Mouse (Mus musculus): ENCODE measurements around the gene Snrnp27. TPM values are rescaled to one million over a fixed set of nuclear protein-coding genes. Genes with fewer than 3 reads are reported as not detected.

Snrnp27 gene
- polyA plus RNA-seq, 1 experiment, result 4.5 TPM

- no peak overlapping the region for H3K27ac ChIP-seq (ENCODE audit: insufficient read depth, low read length)
- H3K36me3 ChIP-seq (ENCODE audit: control insufficient read depth, insufficient read depth, low read length), result peaks cover 20% of the 10 kb centered on the region
- no peak overlapping the region for H3K4me3 ChIP-seq (ENCODE audit: extremely low read depth, insufficient read depth, insufficient read length)
- H3K4me1 ChIP-seq (ENCODE audit: control insufficient read depth, insufficient read depth, insufficient read length), result no peaks in the 10 kb centered on the region
- no peak for DNase-seq (ENCODE audit: low read depth in 1 of 2, low spot score in 2 of 2)
- WGBS, result 85% methylated on average over 7 of the region's 7 CpGs
- TF ChIP-seq CTCF (IDR thresholded peaks at IDR 0.05; ENCODE audit: extremely low read depth, insufficient read depth, insufficient read length, insufficient replicate concordance) (no peak), POLR2A (IDR thresholded peaks at IDR 0.05; ENCODE audit: low read depth, low read length) (no peak)
- no peaks in the 10 kb centered on the region for H3K27me3 ChIP-seq (ENCODE audit: control insufficient read depth, insufficient read depth, low read length)
Observed at GRCm38 (mm10) chr6:86646143-86646542, 38.2 kb downstream of the Snrnp27 start.

GRCm38 (mm10) chr6:86645551-86645950, 38.8 kb downstream of the Snrnp27 start:
- H3K4me1 ChIP-seq (ENCODE audit: control insufficient read depth, insufficient read depth, insufficient read length), result no peaks in the 10 kb centered on the region
- no peak overlapping the region for H3K4me3 ChIP-seq (ENCODE audit: extremely low read depth, insufficient read depth, insufficient read length)
- H3K27me3 ChIP-seq (ENCODE audit: control insufficient read depth, insufficient read depth, low read length), result no peaks in the 10 kb centered on the region
- H3K36me3 ChIP-seq (ENCODE audit: control insufficient read depth, insufficient read depth, low read length), result peaks cover 15% of the 10 kb centered on the region
- 81% methylated on average over 4 of the region's 4 CpGs for WGBS
- H3K27ac ChIP-seq (ENCODE audit: insufficient read depth, low read length), result 0 out of 2 replicates have a peak overlapping the region, but pooled peaks have one; percentile 19
- no peak for TF ChIP-seq POLR2A (IDR thresholded peaks at IDR 0.05; ENCODE audit: low read depth, low read length)
- TF ChIP-seq CTCF (IDR thresholded peaks at IDR 0.05; ENCODE audit: extremely low read depth, insufficient read depth, insufficient read length, insufficient replicate concordance), result no peak
- no peak for DNase-seq (ENCODE audit: low read depth in 1 of 2, low spot score in 2 of 2)

GRCm38 (mm10) chr6:86644775-86645400, 39.4 kb downstream of the Snrnp27 start:
- no peak overlapping the region for H3K4me3 ChIP-seq (ENCODE audit: extremely low read depth, insufficient read depth, insufficient read length)
- H3K27ac ChIP-seq (ENCODE audit: insufficient read depth, low read length), result no peak overlapping the region
- no peaks in the 10 kb centered on the region for H3K4me1 ChIP-seq (ENCODE audit: control insufficient read depth, insufficient read depth, insufficient read length)
- 69% methylated on average over 3 of the region's 3 CpGs for WGBS
- no peak for TF ChIP-seq CTCF (IDR thresholded peaks at IDR 0.05; ENCODE audit: extremely low read depth, insufficient read depth, insufficient read length, insufficient replicate concordance)
- TF ChIP-seq POLR2A (IDR thresholded peaks at IDR 0.05; ENCODE audit: low read depth, low read length), result no peak
- peaks cover 9% of the 10 kb centered on the region for H3K36me3 ChIP-seq (ENCODE audit: control insufficient read depth, insufficient read depth, low read length)
- no peaks in the 10 kb centered on the region for H3K27me3 ChIP-seq (ENCODE audit: control insufficient read depth, insufficient read depth, low read length)
- no peak for DNase-seq (ENCODE audit: low read depth in 1 of 2, low spot score in 2 of 2)

- no peak for DNase-seq (ENCODE audit: low read depth in 1 of 2, low spot score in 2 of 2)
- TF ChIP-seq POLR2A (IDR thresholded peaks at IDR 0.05; ENCODE audit: low read depth, low read length) (no peak), CTCF (IDR thresholded peaks at IDR 0.05; ENCODE audit: extremely low read depth, insufficient read depth, insufficient read length, insufficient replicate concordance) (no peak)
- H3K27me3 ChIP-seq (ENCODE audit: control insufficient read depth, insufficient read depth, low read length), result no peaks in the 10 kb centered on the region
- no peaks in the 10 kb centered on the region for H3K4me1 ChIP-seq (ENCODE audit: control insufficient read depth, insufficient read depth, insufficient read length)
- 82% methylated on average over 8 of the region's 8 CpGs for WGBS
- H3K36me3 ChIP-seq (ENCODE audit: control insufficient read depth, insufficient read depth, low read length), result no peaks in the 10 kb centered on the region
- H3K27ac ChIP-seq (ENCODE audit: insufficient read depth, low read length), result no peak overlapping the region
- H3K4me3 ChIP-seq (ENCODE audit: extremely low read depth, insufficient read depth, insufficient read length), result no peak overlapping the region
Observed at GRCm38 (mm10) chr6:86641716-86642115, 42.6 kb downstream of the Snrnp27 start.

- Histone ChIP-seq H3K27me3 (ENCODE audit: control insufficient read depth, insufficient read depth, low read length) (no peaks in the 10 kb centered on the region), H3K27ac (ENCODE audit: insufficient read depth, low read length) (no peak overlapping the region), H3K36me3 (ENCODE audit: control insufficient read depth, insufficient read depth, low read length) (no peaks in the 10 kb centered on the region), H3K4me3 (ENCODE audit: extremely low read depth, insufficient read depth, insufficient read length) (no peak overlapping the region), H3K4me1 (ENCODE audit: control insufficient read depth, insufficient read depth, insufficient read length) (no peaks in the 10 kb centered on the region)
- TF ChIP-seq CTCF (IDR thresholded peaks at IDR 0.05; ENCODE audit: extremely low read depth, insufficient read depth, insufficient read length, insufficient replicate concordance), result no peak
- WGBS, result 91% methylated on average over 8 of the region's 8 CpGs
- DNase-seq (ENCODE audit: low read depth in 1 of 2, low spot score in 2 of 2), result no peak
Observed at GRCm38 (mm10) chr6:86640776-86641175, 43.5 kb downstream of the Snrnp27 start.

GRCm38 (mm10) chr6:86640161-86640560, 44.2 kb downstream of the Snrnp27 start:
- no peak for DNase-seq (ENCODE audit: low read depth in 1 of 2, low spot score in 2 of 2)

More at GRCm38 (mm10) chr6:86640161-86640560, 44.2 kb downstream of the Snrnp27 start:
- 84% methylated on average over 3 of the region's 3 CpGs for whole genome bisulfite sequencing
- Histone ChIP-seq H3K4me1 (ENCODE audit: control insufficient read depth, insufficient read depth, insufficient read length) (no peaks in the 10 kb centered on the region), H3K4me3 (ENCODE audit: extremely low read depth, insufficient read depth, insufficient read length) (no peak overlapping the region), H3K36me3 (ENCODE audit: control insufficient read depth, insufficient read depth, low read length) (no peaks in the 10 kb centered on the region), H3K27me3 (ENCODE audit: control insufficient read depth, insufficient read depth, low read length) (no peaks in the 10 kb centered on the region), H3K27ac (ENCODE audit: insufficient read depth, low read length) (peak overlapping the region; percentile 18; the same call in 1 of the 2 replicates)
- TF ChIP-seq POLR2A (IDR thresholded peaks at IDR 0.05; ENCODE audit: low read depth, low read length), result no peak
- TF ChIP-seq CTCF (IDR thresholded peaks at IDR 0.05; ENCODE audit: extremely low read depth, insufficient read depth, insufficient read length, insufficient replicate concordance), result no peak

All from spleen, adult 2 months (tissue).